Mouse (Mus musculus) WW6 (cell line): Measurements from ENCODE around the gene Trex2.
"Not testable (repeated sequence)": the region's sequence is repeated elsewhere in the genome, so short reads cannot be mapped to it uniquely, and the experiment has no call there.

Experiments
- DNase-seq: peaks from one replicate; pipeline ENCODE4 v3.0.0-alpha.2; 2013; ENCODE audit warnings: low read depth, low spot score

Gene Trex2

DNA sequence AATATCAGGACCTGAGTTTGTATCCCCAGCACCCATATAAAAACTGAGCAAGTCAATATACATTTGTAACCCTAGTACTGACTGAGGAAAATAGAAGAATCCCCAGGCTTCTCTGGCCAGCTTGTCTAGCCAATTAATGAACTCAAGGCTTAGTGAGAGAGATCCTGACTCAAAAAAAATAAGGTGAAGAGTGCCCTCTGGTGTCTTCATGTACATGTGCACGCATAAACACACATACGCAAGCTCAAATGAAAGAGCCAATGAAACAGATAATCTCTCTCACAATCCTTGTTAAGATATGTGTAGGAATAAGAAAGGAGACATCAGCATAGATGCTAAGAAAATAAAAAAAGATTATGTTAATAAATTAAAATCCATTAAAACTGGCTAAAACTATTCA lies 5.1 kb downstream of the Trex2 start:
- DNase-seq = no peak

DNA sequence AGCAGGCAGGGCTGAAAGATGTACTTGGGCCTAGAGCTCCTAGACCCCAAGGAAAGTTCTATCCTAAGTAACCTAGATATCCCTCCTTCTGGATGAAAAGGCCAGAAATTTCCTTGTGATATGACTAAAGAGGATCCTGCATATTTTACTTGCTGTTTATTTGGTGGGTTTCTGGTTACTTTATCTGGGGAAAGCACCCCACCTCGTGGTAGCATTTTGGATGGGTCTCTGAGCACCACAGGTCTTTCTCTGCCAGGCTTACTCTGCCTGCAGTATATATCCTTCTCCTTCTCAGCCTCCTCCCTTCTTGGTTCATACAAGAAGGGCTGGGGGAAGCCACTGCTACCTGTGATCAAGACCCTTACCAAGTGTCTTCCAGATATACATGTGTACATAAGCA lies 22.4 kb downstream of the Trex2 start:
- no peak for DNase-seq

DNA sequence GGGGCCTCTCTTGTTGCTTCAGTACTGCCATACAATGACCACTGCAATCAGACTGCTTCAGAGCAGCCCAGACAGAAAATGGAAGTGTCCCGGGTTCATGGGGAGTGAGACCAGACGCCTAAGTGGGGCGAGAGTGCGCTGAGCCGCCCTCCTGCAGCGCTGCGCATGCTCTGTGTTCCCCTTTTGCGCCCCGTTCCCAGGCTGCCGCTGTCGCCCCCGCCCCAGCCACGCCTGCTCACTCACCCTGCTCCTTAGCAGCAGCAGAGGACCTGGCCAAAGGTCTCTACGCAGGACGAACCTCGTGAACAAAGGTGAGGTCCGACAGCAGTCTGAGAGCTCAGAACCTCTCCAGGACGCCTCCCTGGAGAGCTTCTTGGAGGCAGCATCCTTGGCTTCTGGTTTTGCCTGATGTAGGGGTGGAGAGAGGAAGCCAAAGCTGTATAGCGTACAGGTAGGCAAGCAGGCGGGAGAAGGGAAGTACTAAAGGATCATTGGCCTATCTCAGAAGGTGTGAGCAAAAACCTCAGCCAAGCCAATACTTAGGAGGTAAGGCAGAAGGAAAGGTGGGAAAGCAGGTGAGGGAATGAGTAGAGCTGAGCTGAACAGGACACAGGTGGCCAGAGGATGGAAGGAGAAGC lies 24.1 kb downstream of the Trex2 start, which contains the start of gene Zfp92:
TSS of gene Zfp92 (plus strand) at position 217 of the 638 bp plus-strand sequence.
- DNase-seq = no peak

DNA sequence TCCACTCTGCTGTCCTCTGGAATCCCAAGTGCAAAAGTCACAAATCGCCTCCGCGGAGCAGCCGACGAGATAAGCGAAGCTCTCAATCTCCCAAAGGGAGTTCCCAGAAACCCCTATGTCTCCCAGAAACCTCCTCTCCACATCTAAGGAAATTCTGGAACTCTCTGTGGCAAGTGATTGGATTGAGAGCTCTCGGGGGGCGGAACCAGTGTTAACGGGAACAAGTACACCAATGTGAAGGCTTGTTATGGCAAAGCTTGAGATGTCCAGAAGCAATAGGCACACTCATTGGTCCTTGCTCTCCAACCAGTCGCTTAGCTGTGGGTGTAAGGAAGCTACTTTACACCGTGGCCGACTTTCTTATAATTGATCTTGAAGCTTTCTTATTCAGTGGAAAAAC lies 33.5 kb downstream of the Trex2 start:
- DNase-seq = no peak

DNA sequence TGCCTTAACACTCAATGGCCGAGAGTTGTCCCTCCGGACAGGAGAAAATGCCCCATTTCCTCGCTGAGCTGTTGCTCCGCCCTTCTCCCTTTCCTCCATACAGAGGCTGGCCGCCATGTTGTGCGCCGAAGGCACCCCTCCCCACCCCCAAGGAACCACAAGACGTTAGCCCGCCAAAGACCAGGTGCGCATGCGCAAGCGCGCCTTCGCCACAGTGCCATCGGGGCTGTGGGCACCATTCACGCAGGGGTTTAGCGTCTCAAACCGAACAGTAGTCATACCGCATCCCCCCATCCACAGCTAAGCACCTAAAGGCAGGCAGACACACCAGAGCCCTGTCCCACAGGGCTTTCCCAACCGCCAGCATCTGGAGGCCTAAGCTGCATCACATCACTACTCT lies 34.2 kb downstream of the Trex2 start:
- DNase-seq = no peak

DNA sequence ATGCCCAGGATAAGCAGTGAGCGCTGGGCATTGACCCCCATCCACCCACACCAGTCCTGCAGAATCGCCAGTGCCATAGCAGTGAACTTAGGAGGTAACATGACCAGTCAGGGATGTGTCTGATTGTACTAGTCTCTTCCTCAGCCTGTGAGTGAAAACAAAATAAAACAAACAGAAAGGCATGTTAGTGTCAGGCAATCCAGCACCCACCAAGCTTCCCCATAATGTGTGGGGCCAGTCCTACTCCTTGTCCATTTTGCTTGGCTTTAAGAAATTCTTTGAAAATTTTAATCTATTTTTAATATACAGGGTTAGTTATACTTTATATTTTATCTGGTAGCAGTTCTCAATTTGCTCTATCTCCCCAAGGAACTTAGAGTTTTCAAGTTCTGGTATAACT lies 36.5 kb downstream of the Trex2 start, which contains the start of gene Gm18336:
TSS of gene Gm18336 (minus strand) at position 101 of the 400 bp plus-strand sequence.
- not testable (repeated sequence) for DNase-seq

DNA sequence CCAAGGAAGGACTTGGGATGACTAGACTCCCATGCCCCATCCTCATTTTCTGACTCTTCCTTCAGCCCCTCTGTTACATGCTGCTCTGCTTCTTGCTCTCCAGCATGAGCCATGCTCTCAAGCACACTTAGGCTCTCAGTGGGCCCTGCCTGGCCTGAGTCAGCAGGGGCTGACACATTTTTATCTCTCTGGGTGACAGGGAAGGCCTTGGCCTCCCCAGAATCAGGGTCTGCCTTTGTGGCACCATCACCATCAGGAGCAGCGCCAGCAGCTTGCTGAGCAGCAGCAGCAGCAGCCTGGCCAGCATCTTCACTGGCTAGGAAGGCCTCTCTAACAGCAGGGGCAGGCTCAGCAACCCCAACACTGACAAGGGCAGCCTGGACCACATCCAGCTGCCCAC lies 38.7 kb downstream of the Trex2 start:
- no peak for DNase-seq

DNA sequence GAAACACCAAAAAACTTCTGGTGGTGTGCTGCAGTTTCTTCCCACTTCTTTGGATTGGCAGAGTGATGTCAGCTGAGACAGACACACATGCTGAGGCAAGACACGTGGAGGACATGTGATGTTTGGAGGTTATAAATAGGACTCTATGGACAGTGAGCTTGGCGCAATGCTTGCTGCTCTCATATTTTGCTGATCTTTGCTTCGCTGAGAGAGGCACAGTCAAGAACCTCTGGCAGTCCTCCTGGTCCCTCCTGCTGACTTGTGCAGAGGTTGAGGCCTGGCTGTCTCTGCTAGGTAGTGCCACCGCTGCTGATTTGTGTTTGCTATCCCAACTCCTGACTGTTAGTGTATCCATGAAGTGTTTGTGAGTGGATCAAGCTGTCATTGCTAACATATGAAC lies 43.7 kb downstream of the Trex2 start:
- no peak for DNase-seq

DNA sequence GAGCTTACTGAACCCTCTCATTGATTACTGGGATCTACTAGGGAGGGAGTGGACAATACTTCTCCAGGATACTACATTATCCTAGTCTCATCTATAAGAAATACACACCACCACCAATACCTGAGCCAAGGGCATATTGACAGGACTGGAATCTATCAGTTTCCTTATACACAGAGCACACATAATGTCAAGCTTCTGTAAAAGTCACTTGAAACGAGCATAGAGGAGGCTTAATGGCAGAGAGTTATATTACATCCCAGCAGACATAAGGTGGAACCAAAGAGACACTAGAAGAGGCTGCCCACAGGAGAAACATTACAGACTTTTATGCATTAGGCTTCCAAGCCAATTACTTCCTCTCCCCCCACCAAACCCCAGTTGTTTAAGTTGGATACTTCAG lies 50.2 kb downstream of the Trex2 start:
- no peak for DNase-seq

DNA sequence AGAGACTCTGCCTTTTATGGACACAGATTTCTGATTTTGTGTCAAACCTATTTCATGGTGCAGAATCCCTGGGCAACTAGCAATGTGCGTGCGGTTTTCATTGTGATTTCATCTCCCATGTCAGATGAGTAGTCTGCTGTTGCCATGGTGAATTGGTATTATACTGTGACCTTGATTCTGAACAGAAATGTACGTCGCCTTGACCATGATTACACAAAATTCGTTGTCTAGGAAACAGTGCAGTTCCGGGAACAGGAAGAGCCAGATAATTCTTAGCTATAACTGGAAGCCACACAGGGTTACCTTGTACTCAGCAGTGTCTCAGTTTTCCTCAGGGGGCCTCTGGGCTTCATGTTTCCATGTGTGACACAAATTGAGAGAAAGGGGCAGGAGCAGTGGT lies 50.7 kb downstream of the Trex2 start:
- DNase-seq = no peak
